ENCODE assay signal across 19 mouse cellular contexts in genomic region chr11:75494296-75495049, GRCm38 (mm10).
"Had no signal": no experiment of that assay in that cellular context is flagged by ENCODE, and none has a peak within 500 bp of the region (broad histone marks: within the 10 kb centered on the region; RNA-seq: fewer than 3 reads in every experiment).

No protein-coding gene starts in this region.

- H3K27me3 ChIP-seq: intestine, embryonic 15.5 days; limb, embryonic 12.5 days; limb, embryonic 15.5 days; lung, embryonic 15.5 days; megakaryocyte, embryonic 14.5 days; midbrain, embryonic 13.5 days had no signal

- ATAC-seq: intestine, embryonic 15.5 days; midbrain, embryonic 13.5 days had no signal

- H3K9me3 ChIP-seq: intestine, embryonic 15.5 days; limb, embryonic 12.5 days; limb, embryonic 15.5 days; lung, embryonic 15.5 days; megakaryocyte, embryonic 14.5 days; midbrain, embryonic 10.5 days; midbrain, embryonic 13.5 days had no signal

- H3K4me3 ChIP-seq: intestine, embryonic 15.5 days; limb, embryonic 12.5 days; limb, embryonic 15.5 days; lung, embryonic 15.5 days; megakaryocyte, embryonic 14.5 days; midbrain, embryonic 10.5 days; midbrain, embryonic 13.5 days had no signal

- H3K4me2 ChIP-seq: intestine, embryonic 15.5 days; limb, embryonic 12.5 days; limb, embryonic 15.5 days; lung, embryonic 15.5 days; midbrain, embryonic 13.5 days had no signal

- H3K27ac ChIP-seq: intestine, embryonic 15.5 days; limb, embryonic 12.5 days; limb, embryonic 15.5 days; lung, embryonic 15.5 days; midbrain, embryonic 10.5 days; midbrain, embryonic 13.5 days had no signal

- H3K9ac ChIP-seq: intestine, embryonic 15.5 days; limb, embryonic 12.5 days; limb, embryonic 15.5 days; lung, embryonic 15.5 days; midbrain, embryonic 13.5 days had no signal

- H3K4me1 ChIP-seq: intestine, embryonic 15.5 days; limb, embryonic 12.5 days; limb, embryonic 15.5 days; lung, embryonic 15.5 days; midbrain, embryonic 10.5 days; midbrain, embryonic 13.5 days had no signal

- DNase-seq: kidney, adult 18-20 months; kidney, adult 9 months; kidney, postnatal 14 days; kidney, postnatal 4 days; left cerebral cortex, postnatal 4 days; lung, adult 18-20 months; lung, postnatal 10 days; lung, postnatal 36 days; right cerebral cortex, adult 18-20 months; right cerebral cortex, postnatal 14 days; right cerebral cortex, postnatal 4 days; thymus, postnatal 36 days had no signal
